Mouse (Mus musculus) A20 (cell line): Measurements from ENCODE around the gene Por.

Source experiments
- DNase-seq: peaks from one replicate; pipeline ENCODE4 v3.0.0-alpha.2; 2011; ENCODE audit warnings: low read depth, low spot score

Gene Por

DNA sequence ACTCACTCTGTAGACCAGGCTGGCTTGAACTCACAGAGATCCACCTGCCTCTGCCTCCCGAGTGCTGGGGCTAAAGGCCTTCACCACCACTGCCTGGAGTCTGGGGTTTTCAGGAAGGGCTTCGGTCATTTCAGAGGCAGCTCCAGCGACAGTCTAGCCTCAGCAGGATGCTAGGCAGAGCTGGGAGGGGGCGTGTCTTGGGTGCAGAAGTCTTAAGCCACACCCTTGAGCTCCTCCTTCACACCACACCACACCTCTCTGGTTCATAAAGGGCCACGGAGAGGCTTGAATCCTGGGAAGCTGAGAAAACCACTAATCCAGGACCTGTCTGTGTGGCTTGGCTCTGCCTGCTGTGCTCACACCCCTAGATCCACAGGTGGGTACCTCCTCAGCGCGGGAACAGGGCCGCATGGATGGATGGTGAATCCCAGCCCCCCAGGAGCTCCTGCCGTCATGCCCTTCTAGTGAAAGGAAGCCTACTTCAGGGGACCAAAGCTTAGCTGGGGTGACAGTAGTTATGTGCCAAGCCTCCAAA is at the start of gene Por:
Gene Por (plus strand): TSS at position 293 of the 535 bp plus-strand sequence.
- DNase-seq, result peak; percentile 55

DNA sequence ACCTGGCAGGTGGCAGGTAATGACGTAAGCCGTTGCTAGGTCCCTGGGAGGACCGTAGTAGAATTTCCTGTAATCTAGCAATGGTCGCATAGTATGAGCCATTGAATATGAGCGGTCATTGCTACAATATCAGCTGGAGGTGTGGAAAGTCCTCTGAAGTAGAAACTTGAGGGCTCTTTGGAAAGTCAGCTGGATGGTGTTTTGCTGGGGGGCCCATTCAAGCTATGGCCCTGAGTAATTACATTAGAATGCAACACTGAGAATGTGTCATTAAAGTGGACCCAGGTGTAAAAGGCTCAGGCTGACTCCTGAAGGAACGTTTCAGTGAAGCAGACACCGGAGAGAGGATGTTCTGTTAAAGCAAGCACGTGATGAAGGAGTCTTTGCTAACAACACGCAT is 49.3 kb upstream of the Por start:
- no peak for DNase-seq

DNA sequence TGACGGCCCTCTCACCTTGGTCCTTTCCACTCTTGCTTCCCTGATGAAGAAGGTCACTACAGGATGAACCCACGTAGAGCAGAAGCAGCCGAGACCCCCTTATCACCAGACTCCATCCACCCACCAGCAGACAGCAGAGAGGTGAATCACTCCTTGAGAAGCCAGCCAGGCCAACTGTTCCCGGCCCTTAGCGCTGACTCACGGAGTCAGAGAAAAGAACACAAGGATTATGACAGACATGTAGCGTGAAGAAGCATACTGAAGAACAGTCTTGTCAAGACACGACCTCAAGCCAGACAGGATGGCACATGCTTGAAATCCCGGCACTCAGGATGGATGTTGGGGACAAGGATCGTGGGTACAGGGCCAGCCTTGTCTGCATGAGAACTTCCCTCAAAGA is 48.1 kb upstream of the Por start:
- DNase-seq, result no peak

DNA sequence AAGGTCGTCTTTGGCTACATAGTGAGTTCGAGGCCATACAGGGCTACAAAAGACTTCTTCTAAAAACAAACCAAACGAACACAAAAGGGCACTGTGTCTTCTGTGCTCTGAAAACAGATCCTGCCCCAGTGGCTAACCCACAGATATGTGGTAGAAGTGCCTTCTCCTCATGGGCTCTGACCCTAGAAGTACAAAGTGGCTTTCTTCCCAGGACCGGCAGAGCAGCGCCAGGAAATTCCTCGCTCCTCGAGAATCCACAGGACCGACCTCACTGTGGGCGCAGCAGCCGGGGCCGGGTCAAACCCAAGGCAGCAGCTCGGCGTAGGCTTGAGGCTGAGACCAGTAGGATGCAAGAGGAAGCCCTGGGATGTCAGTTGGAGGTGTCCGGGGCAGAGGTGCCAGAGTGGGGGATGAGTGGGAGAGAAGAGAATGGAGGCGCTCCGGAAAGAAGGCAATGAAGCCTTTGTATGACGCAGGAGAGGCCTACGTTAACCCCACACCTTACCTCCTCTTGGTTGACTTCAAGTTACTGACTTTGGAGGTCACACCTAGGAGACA is 46.7 kb upstream of the Por start:
- no peak for DNase-seq

DNA sequence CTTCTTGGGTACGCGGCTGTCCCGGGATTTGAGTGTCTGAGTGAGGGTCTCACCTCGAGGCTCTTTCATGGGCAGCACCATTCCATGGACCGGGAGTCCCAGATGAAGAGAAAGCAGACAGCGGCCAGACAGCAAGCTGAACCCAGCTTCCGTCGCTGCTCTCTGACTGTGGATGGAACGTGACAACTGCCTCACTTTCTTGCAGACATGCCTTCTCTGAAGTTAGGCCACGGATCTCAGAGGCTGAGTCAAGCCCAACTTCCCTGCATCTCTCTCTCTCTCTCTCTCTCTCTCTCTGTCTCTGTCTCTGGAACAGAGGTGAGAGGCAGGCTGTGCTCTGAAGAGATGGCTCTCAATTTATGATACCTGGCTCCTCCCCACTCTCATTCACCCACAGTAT is 40.9 kb upstream of the Por start:
- no peak for DNase-seq

DNA sequence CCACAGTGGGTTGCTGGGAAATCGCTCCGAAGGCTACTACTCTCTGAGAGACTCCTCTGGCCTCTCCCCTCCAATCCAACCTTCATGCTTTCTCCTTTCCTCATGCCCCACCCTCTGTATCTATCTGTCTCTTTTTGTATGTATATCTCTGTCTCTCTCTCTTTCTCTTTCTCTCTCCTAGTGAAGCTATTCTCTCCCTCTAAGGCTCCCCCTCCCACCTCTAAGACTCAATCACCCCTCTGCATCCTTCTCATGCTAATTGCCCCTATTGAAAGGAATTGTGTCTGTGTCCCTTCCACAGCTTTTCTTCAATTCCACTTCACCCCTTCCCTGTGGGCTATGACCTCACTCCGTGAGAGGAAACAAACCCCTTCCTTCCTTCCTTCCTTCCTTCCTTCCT is 40.4 kb upstream of the Por start:
- no peak for DNase-seq

DNA sequence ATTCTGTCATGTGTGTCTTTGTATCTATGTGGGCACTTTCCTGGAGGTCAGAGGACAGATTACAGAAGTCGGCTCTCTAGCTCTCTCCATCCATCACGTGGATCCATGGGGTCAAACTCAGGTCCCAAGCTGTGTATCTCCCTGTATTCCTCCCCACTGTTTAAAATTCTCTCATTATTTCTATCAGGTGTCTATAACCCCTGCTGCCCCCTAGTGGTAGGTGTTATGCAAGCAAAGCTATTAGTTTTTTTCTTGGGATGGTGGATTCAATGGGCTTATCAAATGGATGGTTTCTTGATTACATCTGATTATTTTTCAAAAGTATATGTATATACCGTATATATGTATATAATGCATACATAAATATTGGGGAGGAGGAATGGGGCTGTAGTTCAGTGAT is 39.2 kb upstream of the Por start:
- DNase-seq, result peak; percentile 68

DNA sequence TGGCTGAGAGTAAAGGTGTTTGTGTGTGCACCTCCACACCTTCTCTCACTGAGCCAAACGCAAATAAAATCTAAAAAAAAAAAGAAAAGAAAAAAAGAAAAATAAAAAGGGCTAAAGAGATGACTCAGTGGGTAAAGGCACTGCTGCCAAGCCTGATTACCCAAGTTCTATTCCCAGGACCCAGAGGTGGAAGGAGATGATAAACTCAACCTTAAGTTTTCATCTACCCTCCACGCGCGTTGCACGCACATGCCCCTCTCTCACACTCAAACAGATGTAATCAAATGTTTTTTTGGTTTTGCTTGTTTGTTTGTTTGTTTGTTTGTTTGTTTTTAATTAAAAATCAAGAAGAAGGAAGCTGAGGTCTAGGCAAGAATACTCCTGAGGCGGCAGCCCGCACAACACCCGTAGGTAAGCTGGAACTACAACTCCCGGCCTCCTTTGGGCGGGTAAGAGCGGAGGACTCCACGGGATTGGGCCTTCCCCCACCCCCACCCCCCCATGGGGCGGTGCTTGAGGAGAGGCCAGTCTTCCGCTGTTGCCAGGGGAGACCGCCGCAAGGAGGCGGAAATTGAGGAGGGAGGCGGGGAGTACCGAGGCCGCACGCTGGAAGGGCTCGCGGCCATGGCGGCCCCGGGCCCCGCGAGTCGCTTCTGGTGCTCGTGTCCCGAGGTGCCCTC is 37.6 kb upstream of the Por start, which contains the start of gene Rhbdd2:
Gene Rhbdd2 (plus strand): TSS at position 502 of the 680 bp plus-strand sequence.
- DNase-seq, result peak; percentile 99

DNA sequence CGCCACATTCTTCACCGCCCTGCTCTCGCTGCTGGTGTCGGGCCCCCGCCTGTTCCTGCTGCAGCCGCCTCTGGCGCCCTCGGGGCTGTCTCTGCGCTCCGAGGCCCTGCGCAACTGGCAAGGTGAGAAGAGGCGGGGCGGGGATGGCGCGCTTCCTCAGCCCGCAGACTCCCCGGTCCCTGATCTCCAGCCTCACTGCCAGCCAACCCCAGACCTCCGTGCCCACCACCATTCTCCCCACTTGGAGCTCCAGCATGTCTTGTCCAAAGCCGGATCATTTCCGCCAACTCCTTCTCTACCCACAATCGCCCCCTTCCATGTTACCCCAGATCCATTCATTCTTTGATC is 37.1 kb upstream of the Por start:
- DNase-seq, result no peak

DNA sequence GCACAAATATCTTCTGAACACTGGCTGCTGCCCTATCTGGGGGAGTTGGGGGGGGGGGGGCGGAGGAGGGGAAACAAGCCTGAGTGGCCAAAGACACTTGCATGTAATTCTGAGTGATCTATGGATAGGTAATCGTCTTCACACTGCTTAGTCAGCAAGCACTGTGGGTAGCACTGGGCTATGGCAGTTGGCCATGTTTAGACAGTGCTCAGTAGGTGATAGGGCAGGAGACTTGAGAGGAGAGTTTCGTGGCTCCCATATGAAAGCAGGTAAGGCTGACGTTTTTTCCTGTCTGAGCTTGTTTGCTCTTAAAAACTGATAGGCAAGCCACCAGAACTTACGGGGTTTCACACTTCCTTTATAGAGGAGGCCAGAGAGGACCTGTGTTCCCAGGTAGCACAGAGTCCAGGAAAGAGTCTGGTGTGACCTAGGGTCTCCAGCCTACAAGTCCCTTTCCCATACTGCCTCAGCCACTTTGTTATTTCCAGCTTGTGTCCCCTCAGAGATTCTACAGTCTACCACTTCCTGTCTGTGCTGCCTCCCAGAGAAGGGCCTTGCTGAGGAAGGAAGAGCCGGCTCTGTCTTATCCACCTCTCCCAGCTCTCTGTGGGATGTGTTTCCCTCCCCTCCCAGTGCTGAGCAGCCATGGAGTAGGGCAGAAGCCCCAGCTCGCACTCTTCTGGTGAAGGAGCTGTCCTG is 29.9 kb upstream of the Por start:
- DNase-seq, result no peak

DNA sequence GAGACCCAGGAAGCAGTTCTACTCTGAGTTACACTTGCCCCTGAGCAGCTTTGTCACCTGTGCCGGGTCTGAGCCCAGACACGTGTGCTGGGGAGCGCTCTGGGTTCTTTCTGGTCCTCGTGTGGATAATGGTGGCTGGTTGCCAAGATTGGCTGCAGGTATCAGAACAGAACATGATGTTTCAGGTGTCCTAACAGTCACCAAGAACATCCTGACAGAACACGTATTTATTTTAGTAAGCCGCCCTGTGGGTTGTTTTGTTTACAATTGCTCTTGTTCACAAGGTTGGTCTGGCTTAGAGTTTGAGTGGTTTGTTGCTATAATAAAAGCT is 29.4 kb upstream of the Por start:
- DNase-seq, result no peak

DNA sequence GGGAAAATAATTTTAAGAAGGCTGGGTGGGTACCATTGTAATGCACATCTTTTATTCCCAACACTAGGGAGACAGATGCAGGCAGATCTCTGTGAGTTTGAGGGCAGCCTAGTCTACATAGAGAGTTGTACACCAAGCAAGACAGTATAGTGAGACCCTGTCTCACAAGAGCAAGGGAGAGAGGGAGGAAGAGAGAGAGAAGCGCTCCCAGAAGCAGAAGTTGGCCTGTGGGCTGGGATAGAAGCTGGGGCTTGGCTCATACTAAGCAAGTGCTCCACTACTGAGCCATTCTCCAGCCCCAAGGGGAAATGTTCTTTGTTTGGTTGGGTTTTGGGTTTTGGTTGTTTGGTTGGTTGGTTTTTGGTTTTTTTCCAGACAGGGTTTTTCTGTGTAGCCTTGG is 28.8 kb upstream of the Por start:
- no peak for DNase-seq

DNA sequence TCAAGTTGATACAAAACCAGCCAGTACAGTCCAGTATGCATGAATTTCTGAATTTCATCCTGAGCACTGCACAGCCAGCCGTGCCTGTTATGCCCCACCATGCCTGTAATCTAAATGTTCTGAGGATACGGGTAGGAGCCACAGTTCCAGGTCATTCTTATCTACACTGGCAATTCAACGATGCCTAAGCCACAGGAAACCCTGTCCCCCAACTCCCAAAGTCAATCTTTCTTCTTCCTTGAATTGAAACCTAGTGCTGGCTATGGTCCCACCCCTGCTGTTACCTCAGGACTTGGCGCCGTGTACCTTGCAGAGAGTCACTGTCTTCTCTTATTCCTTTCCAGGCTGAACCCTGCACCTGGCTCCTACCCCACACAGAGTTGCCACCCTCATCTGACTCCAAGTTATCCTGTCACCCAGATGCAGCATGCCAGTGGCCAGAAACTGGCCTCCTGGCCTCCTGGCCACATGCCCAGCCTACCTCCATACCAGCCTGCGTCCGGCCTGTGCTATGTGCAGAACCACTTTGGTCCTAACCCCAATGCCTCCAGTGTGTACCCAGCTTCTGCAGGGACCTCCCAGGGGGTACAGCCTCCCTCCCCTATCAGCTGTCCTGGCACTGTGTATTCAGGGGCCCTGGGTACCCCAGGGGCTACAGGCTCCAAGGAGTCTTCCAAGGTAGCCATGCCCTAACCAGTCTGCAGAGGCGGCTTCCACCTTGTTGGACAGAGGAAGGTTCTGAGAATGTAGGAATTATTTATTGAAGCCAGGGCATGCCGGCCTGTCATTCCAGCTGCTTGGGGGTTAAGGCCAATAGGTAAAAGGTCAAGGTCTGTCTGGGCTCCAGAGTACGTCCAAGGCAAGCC is 26.9 kb upstream of the Por start:
- DNase-seq, result no peak

DNA sequence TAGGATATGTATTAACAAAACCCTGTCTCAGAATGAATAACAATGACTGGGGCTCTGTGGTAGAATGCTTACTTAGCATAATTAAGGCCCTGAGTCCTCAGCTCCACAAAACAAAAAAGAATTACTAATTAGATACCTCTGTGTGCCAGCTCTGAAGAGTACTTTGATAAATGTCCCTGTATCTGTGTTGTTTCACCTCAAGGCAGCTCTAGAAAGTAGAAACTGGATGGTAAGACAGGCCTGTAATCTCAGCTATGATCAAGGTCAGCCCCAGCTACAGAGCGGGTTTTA is 26.3 kb upstream of the Por start:
- DNase-seq, result no peak

DNA sequence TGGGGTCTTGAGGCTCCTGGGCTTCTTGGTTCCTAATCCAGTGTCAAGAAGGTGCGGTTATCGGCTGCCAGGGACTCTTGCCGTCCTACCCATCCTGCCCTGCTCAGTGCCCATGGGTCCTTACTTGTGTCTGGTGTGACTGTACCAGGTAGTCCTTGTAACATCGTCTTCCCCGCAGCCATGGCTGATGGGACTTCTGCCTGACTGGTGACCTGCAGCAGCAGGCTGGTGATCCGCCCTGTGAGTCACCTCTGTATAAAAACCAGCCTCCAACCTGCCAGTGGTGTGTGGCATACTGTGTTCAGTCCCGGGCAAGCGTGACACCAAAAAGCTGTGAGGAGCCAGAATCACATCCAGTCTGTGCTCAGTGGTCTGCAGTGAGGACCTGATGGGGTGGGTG is 26.0 kb upstream of the Por start:
- no peak for DNase-seq

DNA sequence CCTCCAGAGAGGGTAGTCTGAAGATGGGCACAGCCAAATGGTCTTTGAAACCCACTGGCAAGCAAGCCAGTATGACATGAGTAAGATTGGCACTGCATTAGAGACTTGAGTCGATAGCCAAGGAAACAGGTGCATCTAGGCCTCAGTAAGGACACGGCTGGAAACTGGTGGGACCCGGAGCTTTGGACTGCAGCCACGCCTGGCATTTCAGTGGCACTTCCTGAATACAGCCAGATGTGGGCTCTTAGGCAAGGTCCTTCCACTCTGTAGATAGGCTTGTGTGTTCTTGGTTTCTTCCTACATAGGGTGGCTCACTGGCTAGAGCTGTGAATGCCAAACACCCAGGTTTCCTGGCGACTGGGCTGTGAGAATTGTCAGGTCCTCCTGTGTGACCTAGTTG is 24.5 kb upstream of the Por start:
- no peak for DNase-seq

DNA sequence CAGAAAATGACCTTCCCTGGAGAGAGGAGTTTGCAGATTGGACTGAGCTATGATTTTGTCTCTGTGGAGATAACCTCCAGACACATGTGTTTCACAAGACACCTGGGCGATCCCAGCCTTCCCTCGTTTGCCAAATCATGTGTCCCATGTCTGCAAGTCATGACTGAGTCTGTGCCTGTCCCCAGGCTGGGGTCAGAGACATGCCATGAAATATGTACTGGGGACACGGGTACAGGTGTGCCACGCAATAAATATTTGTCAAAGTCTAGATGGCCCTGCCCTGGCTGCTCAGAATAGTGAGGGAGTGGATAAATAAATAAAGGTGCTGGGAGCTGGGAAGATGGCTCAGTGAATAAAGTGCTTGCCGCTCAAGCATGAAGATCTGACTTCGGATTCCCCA is 23.8 kb upstream of the Por start:
- DNase-seq, result no peak

DNA sequence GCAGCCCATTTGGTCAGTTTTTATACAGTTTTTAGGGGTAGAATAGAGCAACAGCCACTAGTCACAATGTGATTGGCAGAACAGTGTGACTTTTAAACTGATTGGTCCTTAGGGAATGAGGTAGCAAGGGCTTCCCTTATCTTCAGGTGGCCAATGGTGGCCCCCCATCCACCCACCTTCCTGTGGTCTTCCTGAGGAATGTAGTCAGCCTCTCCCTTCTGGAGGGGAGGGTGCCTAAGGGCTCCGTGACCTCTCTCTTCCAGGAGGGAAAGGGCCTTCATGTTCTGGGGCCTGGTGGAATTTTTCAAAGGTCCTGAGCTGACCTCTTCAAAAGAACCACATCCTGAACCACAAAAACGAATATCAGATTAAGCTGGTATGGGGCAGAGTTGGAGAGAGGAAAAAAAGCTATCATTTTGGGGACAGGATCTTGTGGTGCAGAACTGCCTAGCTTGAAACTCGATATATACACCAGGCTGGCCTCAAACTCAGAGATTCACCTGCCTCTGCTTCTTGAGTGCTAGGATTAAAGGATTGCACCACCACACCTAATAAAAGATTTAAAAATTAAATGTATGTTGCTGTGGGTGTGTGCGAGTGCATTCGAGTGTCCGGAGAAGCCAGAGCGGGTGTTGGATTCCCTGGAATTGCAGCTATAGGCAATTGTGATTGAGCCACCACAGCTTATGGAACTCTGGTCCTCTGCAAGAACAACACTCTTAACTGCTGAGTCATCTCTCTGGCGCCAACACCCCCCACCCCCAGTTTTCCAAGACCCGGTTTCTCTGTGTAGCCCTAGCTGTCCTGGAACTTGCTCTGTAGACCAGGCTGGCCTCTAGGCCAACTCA is 21.1 kb upstream of the Por start:
- no peak for DNase-seq

DNA sequence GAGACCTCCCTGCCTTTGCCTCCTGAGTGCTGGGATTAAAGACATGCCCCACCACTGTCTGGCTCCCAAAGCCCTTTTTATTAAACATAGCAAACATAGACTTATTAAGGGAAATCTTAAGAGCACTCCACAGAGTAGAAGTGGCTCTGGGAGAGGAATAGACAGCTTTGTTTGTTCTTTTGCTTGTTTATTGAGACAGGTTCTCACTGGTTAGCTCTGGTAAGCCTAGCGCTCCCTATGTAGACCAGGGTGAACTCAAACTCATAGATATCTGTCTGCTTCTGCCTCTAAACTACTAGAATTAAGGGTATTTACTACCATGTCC is 20.6 kb upstream of the Por start:
- no peak for DNase-seq

DNA sequence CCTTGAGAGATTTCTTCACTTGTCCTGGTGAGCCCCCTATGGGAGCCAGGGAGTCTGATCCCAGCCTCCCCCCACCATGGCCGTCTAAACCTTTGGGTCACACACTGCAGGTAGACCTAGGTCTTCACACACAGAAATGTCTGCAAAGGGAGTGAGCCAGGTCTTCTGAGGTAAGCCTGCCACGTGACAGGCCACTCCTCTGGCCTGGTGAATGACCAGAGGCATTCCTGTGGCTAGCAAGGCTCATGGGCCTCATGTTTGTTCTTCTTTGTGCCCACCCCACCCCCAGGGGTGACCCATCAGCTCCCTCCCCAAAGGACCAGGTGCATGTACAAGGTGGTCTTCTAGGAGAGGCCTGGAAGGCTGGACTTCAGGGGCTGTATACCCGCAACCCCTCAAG is 18.3 kb upstream of the Por start:
- DNase-seq, result no peak

DNA sequence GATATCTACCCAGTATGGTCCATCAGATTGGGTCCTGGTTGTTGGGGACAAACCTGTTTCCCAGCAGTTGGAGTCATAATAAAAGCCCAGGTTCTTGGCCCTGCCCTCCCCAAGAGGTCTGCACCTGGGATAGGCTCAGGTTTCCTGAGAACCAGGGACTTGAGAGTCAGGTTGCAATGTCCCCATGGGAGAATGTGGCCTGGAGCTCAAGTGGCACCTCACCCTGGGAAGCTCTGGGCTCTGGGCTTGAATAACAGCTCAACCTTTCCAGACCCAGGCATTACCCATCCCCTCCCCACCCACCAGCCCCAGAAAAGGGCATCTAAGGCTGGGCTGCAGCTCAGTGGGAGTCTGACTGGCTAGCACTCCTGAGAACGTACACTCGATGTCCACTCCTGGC is 16.6 kb upstream of the Por start:
- no peak for DNase-seq

DNA sequence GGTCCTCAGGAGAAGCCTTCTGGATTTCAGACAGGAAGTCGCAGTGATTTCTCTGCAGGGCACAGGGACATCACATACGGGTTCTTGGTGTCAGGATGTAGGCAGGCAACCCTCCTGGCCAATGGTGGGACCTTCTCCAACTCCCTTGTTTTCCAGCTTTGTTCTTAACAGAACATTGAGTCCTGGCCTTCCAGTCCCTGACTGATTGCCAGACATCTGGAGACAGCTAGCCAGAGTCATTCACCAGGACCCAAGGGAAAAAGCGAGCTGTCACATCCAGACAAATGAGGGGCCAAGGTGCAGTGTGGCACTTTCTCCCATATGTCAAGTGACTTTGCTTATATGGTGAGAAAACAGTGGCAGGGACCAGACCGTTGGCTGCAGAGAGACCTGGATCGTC is 13.8 kb upstream of the Por start:
- DNase-seq, result no peak
